Mouse (Mus musculus) CD4-positive, CD25-positive, alpha-beta regulatory T cell, adult 4 months (primary cell): ENCODE measurements around the gene Gm3002. TPM values are rescaled to one million over a fixed set of nuclear protein-coding genes. Genes with fewer than 3 reads are reported as not detected.
"Not testable (repeated sequence)": the region's sequence is repeated elsewhere in the genome, so short reads cannot be mapped to it uniquely, and the experiment has no call there.

Source experiments
- ATAC-seq: one replicate; pipeline ENCODE4 v1.8.0; 2017
- polyA plus RNA-seq, 2 experiments: library from polyadenylated mRNA; unstranded; fragments of 100-300 nt; shearing (Covaris generic); gene quantifications; one replicate each; pipeline ENCODE4 v1.2.1; 2017

Gm3002 gene
- 1 to 10 TPM in 1 of 2 experiments, not detected in 1; 3.2 TPM for polyA plus RNA-seq

DNA sequence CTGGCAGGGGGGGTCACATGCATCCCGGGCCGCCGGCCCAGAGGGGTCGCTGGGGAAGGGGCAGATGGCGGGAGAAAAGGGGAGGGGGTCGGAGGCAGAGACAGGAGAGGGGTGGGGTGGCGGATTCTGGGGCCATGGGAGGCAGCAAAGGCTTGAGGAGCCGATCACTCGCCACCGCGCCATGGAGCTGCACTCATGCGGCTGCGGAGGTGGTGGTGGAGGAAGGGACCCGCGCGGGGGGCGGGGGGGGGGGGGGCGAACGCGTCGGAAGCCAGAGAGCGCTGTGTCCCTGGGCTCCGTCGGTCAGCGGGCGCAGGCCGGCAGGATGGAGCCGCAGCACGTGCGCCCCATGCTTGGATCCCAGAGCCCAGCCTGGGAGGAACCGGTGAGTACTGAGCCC, at the start of gene Gm3002:
Gm3002 (plus strand) TSS at position 301 of the 400 bp plus-strand sequence.
- ATAC-seq = not testable (repeated sequence)

DNA sequence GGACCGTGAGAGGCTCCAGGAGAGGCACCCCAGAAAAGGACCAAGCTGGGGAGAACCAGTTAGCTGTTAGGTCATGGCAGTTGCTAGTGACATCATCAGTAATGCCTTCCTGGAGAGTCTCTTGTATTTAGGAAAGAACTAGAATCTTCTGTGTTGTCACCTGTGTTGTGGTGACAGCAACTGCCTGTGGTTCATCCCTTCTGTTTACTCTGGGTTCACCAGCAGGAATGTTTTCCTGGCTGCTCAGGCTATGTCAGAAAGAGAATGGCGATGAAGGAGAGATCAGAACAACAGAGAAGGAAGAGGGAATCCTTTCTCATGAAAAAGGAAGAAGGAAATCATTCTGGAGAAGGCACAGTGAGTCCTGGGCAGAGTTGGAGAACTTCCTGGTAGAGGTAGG, 36.1 kb downstream of the Gm3002 start, which contains the start of gene Gm3033:
Gm3033 (plus strand) TSS at position 301 of the 400 bp plus-strand sequence.
- not testable (repeated sequence) for ATAC-seq

DNA sequence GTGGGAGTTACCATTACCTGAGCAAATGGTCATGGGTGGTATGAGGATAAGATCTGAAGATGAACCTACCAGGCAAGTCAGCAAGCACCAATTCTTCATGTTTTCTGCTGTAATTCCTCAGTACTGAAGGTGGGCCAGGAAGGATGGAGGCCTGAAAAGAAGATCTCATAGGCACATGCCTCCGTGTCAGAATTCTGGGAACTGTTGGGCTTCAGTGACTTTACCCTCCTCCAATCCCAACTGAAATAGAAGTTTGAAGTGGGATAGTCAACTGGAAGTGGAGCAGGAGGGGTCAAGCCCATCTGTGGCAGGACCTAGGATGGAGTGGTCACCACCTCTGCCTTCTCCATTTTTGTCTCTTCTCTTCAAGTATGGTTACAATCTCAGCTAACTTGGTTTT, 74.0 kb downstream of the Gm3002 start, which contains the start of gene Gm2916:
Gm2916 (plus strand) TSS at position 301 of the 400 bp plus-strand sequence.
- ATAC-seq = not testable (repeated sequence)

DNA sequence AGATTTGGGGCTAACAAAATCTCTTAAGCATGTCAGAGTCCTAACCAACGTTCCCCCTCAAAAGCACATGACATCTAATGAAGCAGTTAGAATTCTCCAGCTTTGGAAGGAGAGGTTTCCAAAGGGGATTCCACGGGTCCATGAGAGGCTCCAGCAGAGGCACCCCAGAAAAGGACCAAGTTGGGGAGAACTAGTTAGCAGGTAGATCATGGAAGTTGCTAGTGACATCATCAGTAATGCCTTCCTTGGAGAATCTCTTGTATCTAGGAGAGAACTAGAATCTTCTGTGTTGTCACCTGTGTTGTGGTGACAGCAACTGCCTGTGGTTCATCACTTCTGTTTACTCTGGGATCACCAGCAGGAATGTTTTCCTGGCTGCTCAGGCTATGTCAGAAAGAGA, 121.6 kb downstream of the Gm3002 start, which contains the start of gene Gm3029:
Gm3029 (plus strand) TSS at position 301 of the 400 bp plus-strand sequence.
- ATAC-seq = not testable (repeated sequence)

DNA sequence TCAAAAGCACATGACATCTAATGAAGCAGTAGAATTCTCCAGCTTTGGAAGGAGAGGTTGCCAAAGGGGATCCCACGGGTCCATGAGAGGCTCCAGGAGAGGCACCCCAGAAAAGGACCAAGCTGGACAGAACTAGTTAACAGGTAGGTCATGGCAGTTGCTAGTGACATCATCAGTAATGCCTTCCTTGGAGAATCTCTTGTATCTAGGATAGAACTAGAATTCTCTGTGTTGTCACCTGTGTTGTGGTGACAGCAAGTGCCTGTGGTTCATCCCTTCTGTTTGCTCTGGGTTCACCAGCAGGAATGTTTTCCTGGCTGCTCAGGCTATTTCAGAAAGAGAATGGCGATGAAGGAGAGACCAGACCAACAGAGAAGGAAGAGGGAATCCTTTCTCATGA, 153.4 kb downstream of the Gm3002 start, which contains the start of gene Gm3095:
Gm3095 (plus strand) TSS at position 301 of the 400 bp plus-strand sequence.
- not testable (repeated sequence) for ATAC-seq

DNA sequence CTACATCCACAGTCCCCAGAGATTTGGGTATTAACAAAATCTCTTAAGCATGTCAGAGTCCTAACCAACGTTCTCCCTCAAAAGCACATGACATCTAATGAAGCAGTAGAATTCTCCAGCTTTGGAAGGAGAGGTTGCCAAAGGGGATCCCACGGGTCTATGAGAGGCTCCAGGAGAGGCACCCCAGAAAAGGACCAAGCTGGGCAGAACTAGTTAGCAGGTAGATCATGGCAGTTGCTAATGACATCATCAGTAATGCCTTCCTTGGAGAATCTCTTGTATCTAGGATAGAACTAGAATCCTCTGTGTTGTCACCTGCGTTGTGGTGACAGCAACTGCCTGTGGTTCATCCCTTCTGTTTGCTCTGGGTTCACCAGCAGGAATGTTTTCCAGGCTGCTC, 188.2 kb downstream of the Gm3002 start, which contains the start of gene Gm3099:
Gm3099 (plus strand) TSS at position 301 of the 400 bp plus-strand sequence.
- not testable (repeated sequence) for ATAC-seq

Other genes starting within 250 kb of the Gm3002 start
- not detected for gene Gm3012, start 175.6 kb upstream of the Gm3002 start, polyA plus RNA-seq
- 10 to 100 TPM in 1 of 2 experiments, 1 to 10 TPM in 1; 7.9 to 12.2 TPM for gene Gm3020, start 158.0 kb upstream of the Gm3002 start, polyA plus RNA-seq
- not detected for gene Gm3043, start 121.3 kb upstream of the Gm3002 start, polyA plus RNA-seq
- not detected for gene Gm3033, start 36.2 kb downstream of the Gm3002 start, polyA plus RNA-seq
- gene Gm2916, start 74.1 kb downstream of the Gm3002 start, polyA plus RNA-seq = under 1 TPM in 1 of 2 experiments, not detected in 1; 0.24 TPM
- gene Gm3029, start 121.7 kb downstream of the Gm3002 start, polyA plus RNA-seq = not detected
- 1 to 10 TPM in 1 of 2 experiments, under 1 TPM in 1; 0.53 to 1.2 TPM for gene Gm3095, start 153.5 kb downstream of the Gm3002 start, polyA plus RNA-seq
- under 1 TPM in 1 of 2 experiments, not detected in 1; 0.54 TPM for gene Gm3099, start 188.3 kb downstream of the Gm3002 start, polyA plus RNA-seq
- 1 to 10 TPM; 1.4 to 3.5 TPM for gene Gm5796, start 213.9 kb downstream of the Gm3002 start, polyA plus RNA-seq